Mouse (Mus musculus): ENCODE data around the gene Mettl22.

The Mettl22 gene

GRCm38 (mm10) chr16:8512830-8513229 is 42.2 kb downstream of the Mettl22 start:
- DNase-seq (ENCODE audit: low read depth): no peak

GRCm38 (mm10) chr16:8513236-8513906 is 42.8 kb downstream of the Mettl22 start, which contains the start of gene Abat:
TSS of gene Abat (plus strand) at chr16:8513429.
- DNase-seq (ENCODE audit: low read depth): no peak

GRCm38 (mm10) chr16:8514180-8514579 is 43.6 kb downstream of the Mettl22 start:
- peak; percentile 5 for DNase-seq (ENCODE audit: low read depth)

GRCm38 (mm10) chr16:8520525-8520924 is 49.9 kb downstream of the Mettl22 start:
- DNase-seq (ENCODE audit: low read depth): no peak

- no peak for DNase-seq (ENCODE audit: low read depth)
Measured at GRCm38 (mm10) chr16:8521322-8521721, 50.7 kb downstream of the Mettl22 start.

GRCm38 (mm10) chr16:8523480-8524144 is 53.0 kb downstream of the Mettl22 start:
- DNase-seq (ENCODE audit: low read depth): no peak

- no peak for DNase-seq (ENCODE audit: low read depth)
Measured at GRCm38 (mm10) chr16:8524163-8524847, 53.7 kb downstream of the Mettl22 start.

GRCm38 (mm10) chr16:8525293-8525692 is 54.7 kb downstream of the Mettl22 start:
- no peak for DNase-seq (ENCODE audit: low read depth)

GRCm38 (mm10) chr16:8525877-8526276 is 55.3 kb downstream of the Mettl22 start:
- DNase-seq (ENCODE audit: low read depth): no peak

GRCm38 (mm10) chr16:8529389-8529788 is 58.8 kb downstream of the Mettl22 start:
- no peak for DNase-seq (ENCODE audit: low read depth)

GRCm38 (mm10) chr16:8530018-8530417 is 59.4 kb downstream of the Mettl22 start:
- no peak for DNase-seq (ENCODE audit: low read depth)

GRCm38 (mm10) chr16:8532461-8532860 is 61.9 kb downstream of the Mettl22 start:
- no peak for DNase-seq (ENCODE audit: low read depth)

GRCm38 (mm10) chr16:8532894-8533293 is 62.3 kb downstream of the Mettl22 start:
- no peak for DNase-seq (ENCODE audit: low read depth)

GRCm38 (mm10) chr16:8533477-8533876 is 62.9 kb downstream of the Mettl22 start:
- DNase-seq (ENCODE audit: low read depth): no peak

- no peak for DNase-seq (ENCODE audit: low read depth)
Measured at GRCm38 (mm10) chr16:8534466-8535200, 64.0 kb downstream of the Mettl22 start.

GRCm38 (mm10) chr16:8535411-8535810 is 64.8 kb downstream of the Mettl22 start:
- no peak for DNase-seq (ENCODE audit: low read depth)

GRCm38 (mm10) chr16:8539150-8539865 is 68.7 kb downstream of the Mettl22 start:
- no peak for DNase-seq (ENCODE audit: low read depth)

Data from NIH3T3 (cell line).